Mouse (Mus musculus): ENCODE measurements around the gene Lpp. TPM values are rescaled to one million over a fixed set of nuclear protein-coding genes. Genes with fewer than 3 reads are reported as not detected.

Gene Lpp
- polyA plus RNA-seq, 1 experiment from 2014 or later: 107 TPM

GRCm38 (mm10) chr16:24901139-24901859 is 508.0 kb downstream of the Lpp start:
- Histone ChIP-seq H3K9ac (replicated peaks; ENCODE audit: low read depth, low read length) (no peak overlapping the region), H3K9me3 (ENCODE audit: control insufficient read depth, low read depth, low read length) (no peaks in the 10 kb centered on the region), H3K4me1 (ENCODE audit: control insufficient read depth, insufficient read depth, low read length) (peaks cover 22% of the 10 kb centered on the region), H3K27ac (ENCODE audit: low read length) (no peak overlapping the region), H3K4me2 (replicated peaks; ENCODE audit: low read depth, low read length) (no peak overlapping the region), H3K36me3 (ENCODE audit: control insufficient read depth, insufficient read depth, low read length) (no peaks in the 10 kb centered on the region), H3K27me3 (ENCODE audit: control insufficient read depth, insufficient read depth, low read length) (no peaks in the 10 kb centered on the region), H3K4me3 (ENCODE audit: low read depth, low read length) (no peak overlapping the region)
- no peak for ATAC-seq (ENCODE audit: insufficient number of reproducible peaks, insufficient read depth, low FRiP score, low read depth)
- 33% methylated on average over 6 of the region's 6 CpGs for WGBS

DNA sequence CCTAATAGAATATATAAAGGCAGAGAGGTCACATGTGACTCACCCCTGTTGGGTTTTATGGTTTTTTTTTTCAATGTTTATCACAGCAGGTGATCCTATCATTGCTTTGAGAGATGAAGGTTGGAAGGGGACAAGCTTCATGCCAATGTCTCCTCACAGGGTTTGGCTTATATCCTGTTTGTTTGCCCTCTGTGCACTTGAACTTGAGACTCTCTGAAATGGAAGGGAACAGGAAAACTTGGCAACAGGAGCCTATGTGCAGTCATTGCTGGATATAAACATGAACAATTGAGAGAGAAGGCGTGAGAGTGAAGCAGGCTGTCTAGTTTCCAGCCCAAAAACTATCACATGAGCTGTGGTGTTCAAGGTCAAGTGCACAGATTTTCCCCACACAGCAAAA is 508.8 kb downstream of the Lpp start:
- Histone ChIP-seq H3K27me3 (ENCODE audit: control insufficient read depth, insufficient read depth, low read length) (no peaks in the 10 kb centered on the region), H3K9me3 (ENCODE audit: control insufficient read depth, low read depth, low read length) (no peaks in the 10 kb centered on the region), H3K9ac (replicated peaks; ENCODE audit: low read depth, low read length) (no peak overlapping the region), H3K4me3 (ENCODE audit: low read depth, low read length) (no peak overlapping the region), H3K4me2 (replicated peaks; ENCODE audit: low read depth, low read length) (no peak overlapping the region), H3K4me1 (ENCODE audit: control insufficient read depth, insufficient read depth, low read length) (peaks cover 22% of the 10 kb centered on the region), H3K27ac (ENCODE audit: low read length) (no peak overlapping the region), H3K36me3 (ENCODE audit: control insufficient read depth, insufficient read depth, low read length) (no peaks in the 10 kb centered on the region)
- 83% methylated on average over 1 of the region's 1 CpGs for WGBS
- ATAC-seq (ENCODE audit: insufficient number of reproducible peaks, insufficient read depth, low FRiP score, low read depth): no peak

DNA sequence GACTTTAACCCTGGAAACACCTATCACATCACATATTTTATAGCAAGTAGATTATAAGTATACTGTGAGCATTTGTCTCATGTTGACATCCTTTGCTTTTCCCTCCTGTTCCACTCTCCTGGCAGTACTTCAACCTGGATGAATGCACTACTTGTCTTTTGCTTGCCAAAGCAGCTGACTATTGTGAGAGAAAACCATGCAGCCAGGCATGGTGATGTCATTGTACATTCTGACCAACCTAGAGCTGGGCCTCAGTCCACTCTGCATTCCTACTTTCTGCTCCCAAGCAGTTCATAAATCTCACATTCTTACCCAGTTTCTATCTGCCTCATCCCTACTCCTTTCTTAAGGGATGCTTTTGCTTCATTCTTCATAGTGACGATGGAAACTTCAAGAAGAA is 515.6 kb downstream of the Lpp start:
- Histone ChIP-seq H3K9ac (replicated peaks; ENCODE audit: low read depth, low read length) (no peak overlapping the region), H3K4me3 (ENCODE audit: low read depth, low read length) (no peak overlapping the region), H3K27ac (ENCODE audit: low read length) (no peak overlapping the region), H3K36me3 (ENCODE audit: control insufficient read depth, insufficient read depth, low read length) (no peaks in the 10 kb centered on the region), H3K9me3 (ENCODE audit: control insufficient read depth, low read depth, low read length) (no peaks in the 10 kb centered on the region), H3K4me2 (replicated peaks; ENCODE audit: low read depth, low read length) (no peak overlapping the region), H3K4me1 (ENCODE audit: control insufficient read depth, insufficient read depth, low read length) (peaks cover 7% of the 10 kb centered on the region; the same call in 1 of the 2 replicates), H3K27me3 (ENCODE audit: control insufficient read depth, insufficient read depth, low read length) (no peaks in the 10 kb centered on the region)
- no peak for ATAC-seq (ENCODE audit: insufficient number of reproducible peaks, insufficient read depth, low FRiP score, low read depth)
- WGBS: 81% methylated on average over 1 of the region's 1 CpGs

DNA sequence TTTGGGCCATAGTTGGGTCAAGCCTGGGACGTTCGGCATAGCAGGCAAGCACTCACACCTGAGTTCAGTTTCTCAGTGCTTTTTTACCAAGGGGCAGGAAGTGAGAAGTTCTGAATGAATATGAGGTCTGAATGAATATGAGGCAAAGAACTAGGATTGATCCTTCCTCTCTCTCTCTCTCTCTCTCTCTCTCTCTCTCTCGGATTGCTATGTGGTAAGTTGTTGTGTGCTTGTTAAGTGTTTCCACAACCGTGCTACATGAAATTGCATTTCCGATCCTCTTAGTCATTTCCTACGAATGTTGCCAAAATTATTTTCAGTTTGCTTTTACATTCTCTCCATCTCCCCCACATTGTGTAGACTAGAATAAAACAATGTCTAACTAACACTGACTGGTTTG is 517.0 kb downstream of the Lpp start:
- Histone ChIP-seq H3K9ac (replicated peaks; ENCODE audit: low read depth, low read length) (no peak overlapping the region), H3K4me3 (ENCODE audit: low read depth, low read length) (no peak overlapping the region), H3K9me3 (ENCODE audit: control insufficient read depth, low read depth, low read length) (no peaks in the 10 kb centered on the region), H3K27ac (ENCODE audit: low read length) (no peak overlapping the region), H3K4me2 (replicated peaks; ENCODE audit: low read depth, low read length) (no peak overlapping the region), H3K36me3 (ENCODE audit: control insufficient read depth, insufficient read depth, low read length) (no peaks in the 10 kb centered on the region), H3K27me3 (ENCODE audit: control insufficient read depth, insufficient read depth, low read length) (no peaks in the 10 kb centered on the region), H3K4me1 (ENCODE audit: control insufficient read depth, insufficient read depth, low read length) (peaks cover 13% of the 10 kb centered on the region; the same call in 1 of the 2 replicates)
- no peak for ATAC-seq (ENCODE audit: insufficient number of reproducible peaks, insufficient read depth, low FRiP score, low read depth)
- 82% methylated on average over 6 of the region's 6 CpGs for WGBS

- no peak overlapping the region for H3K4me3 ChIP-seq (ENCODE audit: low read depth, low read length)
- peaks cover 13% of the 10 kb centered on the region; the same call in 1 of the 2 replicates for H3K4me1 ChIP-seq (ENCODE audit: control insufficient read depth, insufficient read depth, low read length)
- no peak overlapping the region for H3K9ac ChIP-seq (replicated peaks; ENCODE audit: low read depth, low read length)
- no peaks in the 10 kb centered on the region for H3K27me3 ChIP-seq (ENCODE audit: control insufficient read depth, insufficient read depth, low read length)
- no peaks in the 10 kb centered on the region for H3K9me3 ChIP-seq (ENCODE audit: control insufficient read depth, low read depth, low read length)
- H3K36me3 ChIP-seq (ENCODE audit: control insufficient read depth, insufficient read depth, low read length): no peaks in the 10 kb centered on the region
- WGBS: 40% methylated on average over 3 of the region's 3 CpGs
- no peak overlapping the region for H3K4me2 ChIP-seq (replicated peaks; ENCODE audit: low read depth, low read length)
- ATAC-seq (ENCODE audit: insufficient number of reproducible peaks, insufficient read depth, low FRiP score, low read depth): no peak
- no peak overlapping the region for H3K27ac ChIP-seq (ENCODE audit: low read length)
Measured at GRCm38 (mm10) chr16:24910834-24911233, 517.5 kb downstream of the Lpp start.

DNA sequence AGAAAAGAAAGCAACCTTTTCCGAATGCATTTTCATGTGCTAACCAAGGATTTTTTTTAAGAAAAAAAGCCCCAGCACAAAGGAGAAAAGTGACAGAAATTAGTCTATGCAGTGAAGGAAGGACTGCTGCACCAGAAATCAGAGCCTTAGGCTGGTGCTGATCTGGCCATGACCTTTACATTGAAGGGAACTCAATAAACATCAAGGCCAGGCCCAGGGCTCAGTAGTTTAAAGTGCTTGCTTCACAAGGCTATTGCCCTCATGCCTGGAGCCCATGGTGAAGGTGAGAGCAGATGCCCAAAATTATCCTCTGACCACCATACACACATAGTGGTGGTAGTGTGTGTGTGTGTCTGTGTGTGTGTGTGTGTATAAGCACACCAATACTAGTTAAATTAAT is 519.1 kb downstream of the Lpp start:
- 88% methylated on average over 1 of the region's 1 CpGs for WGBS

GRCm38 (mm10) chr16:24913021-24913420 is 519.7 kb downstream of the Lpp start:
- Histone ChIP-seq H3K4me2 (replicated peaks; ENCODE audit: low read depth, low read length) (no peak overlapping the region), H3K9me3 (ENCODE audit: control insufficient read depth, low read depth, low read length) (no peaks in the 10 kb centered on the region), H3K4me3 (ENCODE audit: low read depth, low read length) (no peak overlapping the region), H3K27me3 (ENCODE audit: control insufficient read depth, insufficient read depth, low read length) (no peaks in the 10 kb centered on the region), H3K36me3 (ENCODE audit: control insufficient read depth, insufficient read depth, low read length) (no peaks in the 10 kb centered on the region), H3K9ac (replicated peaks; ENCODE audit: low read depth, low read length) (no peak overlapping the region), H3K4me1 (ENCODE audit: control insufficient read depth, insufficient read depth, low read length) (peaks cover 17% of the 10 kb centered on the region; the same call in 1 of the 2 replicates), H3K27ac (ENCODE audit: low read length) (no peak overlapping the region)
- ATAC-seq (ENCODE audit: insufficient number of reproducible peaks, insufficient read depth, low FRiP score, low read depth): no peak
- WGBS: 83% methylated on average over 3 of the region's 3 CpGs

More for the DNA sequence above, 519.1 kb downstream of the Lpp start:
- Histone ChIP-seq H3K36me3 (ENCODE audit: control insufficient read depth, insufficient read depth, low read length) (no peaks in the 10 kb centered on the region), H3K27ac (ENCODE audit: low read length) (no peak overlapping the region), H3K9ac (replicated peaks; ENCODE audit: low read depth, low read length) (no peak overlapping the region), H3K4me3 (ENCODE audit: low read depth, low read length) (no peak overlapping the region), H3K9me3 (ENCODE audit: control insufficient read depth, low read depth, low read length) (no peaks in the 10 kb centered on the region), H3K4me2 (replicated peaks; ENCODE audit: low read depth, low read length) (no peak overlapping the region), H3K27me3 (ENCODE audit: control insufficient read depth, insufficient read depth, low read length) (no peaks in the 10 kb centered on the region), H3K4me1 (ENCODE audit: control insufficient read depth, insufficient read depth, low read length) (peaks cover 17% of the 10 kb centered on the region; the same call in 1 of the 2 replicates)
- ATAC-seq (ENCODE audit: insufficient number of reproducible peaks, insufficient read depth, low FRiP score, low read depth): no peak

GRCm38 (mm10) chr16:24913641-24914392 is 520.5 kb downstream of the Lpp start:
- WGBS: 58% methylated on average over 7 of the region's 7 CpGs
- Histone ChIP-seq H3K27ac (ENCODE audit: low read length) (no peak overlapping the region; the same call in 1 of the 2 replicates), H3K9me3 (ENCODE audit: control insufficient read depth, low read depth, low read length) (no peaks in the 10 kb centered on the region), H3K4me1 (ENCODE audit: control insufficient read depth, insufficient read depth, low read length) (peaks cover 17% of the 10 kb centered on the region; the same call in 1 of the 2 replicates), H3K4me3 (ENCODE audit: low read depth, low read length) (no peak overlapping the region), H3K9ac (replicated peaks; ENCODE audit: low read depth, low read length) (no peak overlapping the region), H3K27me3 (ENCODE audit: control insufficient read depth, insufficient read depth, low read length) (no peaks in the 10 kb centered on the region), H3K4me2 (replicated peaks; ENCODE audit: low read depth, low read length) (no peak overlapping the region), H3K36me3 (ENCODE audit: control insufficient read depth, insufficient read depth, low read length) (no peaks in the 10 kb centered on the region)
- no peak for ATAC-seq (ENCODE audit: insufficient number of reproducible peaks, insufficient read depth, low FRiP score, low read depth)
